Mouse (Mus musculus) megakaryocyte, embryonic 14.5 days (primary cell): Measurements from ENCODE around the gene Enc1.

Experiments
- FLI1 ChIP-seq: IDR thresholded peaks from 2 replicates; pipeline ENCODE4 v1.6.1; 2012; ENCODE audit warnings: low read length, inconsistent platforms, mixed read lengths
- GATA1 ChIP-seq: IDR thresholded peaks from 3 replicates; pipeline ENCODE4 v1.6.1; 2012; ENCODE audit warnings: mixed read lengths, low read length, inconsistent platforms, borderline replicate concordance

DNA sequence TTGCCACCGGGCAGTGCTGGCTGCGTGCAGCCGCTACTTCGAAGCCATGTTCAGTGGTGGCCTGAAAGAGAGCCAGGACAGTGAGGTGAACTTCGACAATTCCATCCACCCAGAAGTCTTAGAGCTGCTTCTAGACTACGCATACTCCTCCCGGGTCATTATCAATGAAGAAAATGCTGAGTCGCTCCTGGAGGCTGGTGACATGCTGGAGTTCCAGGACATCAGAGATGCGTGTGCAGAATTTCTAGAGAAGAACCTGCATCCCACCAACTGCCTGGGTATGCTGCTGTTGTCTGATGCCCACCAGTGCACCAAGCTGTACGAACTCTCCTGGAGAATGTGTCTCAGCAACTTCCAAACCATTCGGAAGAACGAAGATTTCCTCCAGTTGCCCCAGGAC, 4.3 kb downstream of the Enc1 start:
- no peak for TF ChIP-seq GATA1
- TF ChIP-seq FLI1, result no peak
